Mouse (Mus musculus) bone marrow, adult 2 months (tissue): ENCODE data around the gene Mrps31. TPM values are rescaled to one million over a fixed set of nuclear protein-coding genes. Genes with fewer than 3 reads are reported as not detected.

Experiments
- H3K27ac ChIP-seq: fragments of 200-500 bp; 2 replicates; pipeline ENCODE4 v1.5.1; 2012; ENCODE audit warnings: low read depth, mild to moderate bottlenecking, control low read depth, inconsistent platforms, low read length; ENCODE audit not compliant: control insufficient read depth, poor library complexity, insufficient read depth
- H3K4me1 ChIP-seq: fragments of 200-500 bp; 2 replicates; pipeline ENCODE4 v1.6.1; 2011; ENCODE audit warnings: low read length; ENCODE audit not compliant: control insufficient read depth, insufficient read depth
- H3K4me3 ChIP-seq: fragments of 200-500 bp; replicated peaks from 2 replicates; pipeline ENCODE3; 2011; ENCODE audit warnings: mild to moderate bottlenecking, low read depth, low read length, control low read depth; ENCODE audit not compliant: control insufficient read depth
- CTCF ChIP-seq: fragments of 200-500 bp; IDR thresholded peaks from 2 replicates; pipeline ENCODE4 v1.5.1; 2011; ENCODE audit warnings: low read length, control low read depth; ENCODE audit not compliant: control insufficient read depth, insufficient read depth
- POLR2A ChIP-seq: fragments of 200-500 bp; IDR thresholded peaks from 2 replicates; pipeline ENCODE4 v1.6.1; 2011; ENCODE audit warnings: low read depth, mild to moderate bottlenecking, control low read depth, low read length, borderline replicate concordance; ENCODE audit not compliant: control insufficient read depth
- WGBS: fragments of 180-500 bp; shearing (Covaris S2); methylation state at CpG from one replicate; pipeline ENCODE4 v1.1.7; 2018; 5-methylcytosine and 5-hydroxymethylcytosine counted together
- polyA plus RNA-seq: library from polyadenylated mRNA; stranded (reverse); fragments of >200 nt; gene quantifications from 2 replicates; pipeline ENCODE4 v1.2.4, GENCODE M21; 2011; ENCODE audit warnings: low replicate concordance; ENCODE audit not compliant: missing spikeins, insufficient read depth, insufficient read length

Mrps31 gene
- polyA plus RNA-seq, result 7.2 and 9.4 TPM in 2 replicates

DNA sequence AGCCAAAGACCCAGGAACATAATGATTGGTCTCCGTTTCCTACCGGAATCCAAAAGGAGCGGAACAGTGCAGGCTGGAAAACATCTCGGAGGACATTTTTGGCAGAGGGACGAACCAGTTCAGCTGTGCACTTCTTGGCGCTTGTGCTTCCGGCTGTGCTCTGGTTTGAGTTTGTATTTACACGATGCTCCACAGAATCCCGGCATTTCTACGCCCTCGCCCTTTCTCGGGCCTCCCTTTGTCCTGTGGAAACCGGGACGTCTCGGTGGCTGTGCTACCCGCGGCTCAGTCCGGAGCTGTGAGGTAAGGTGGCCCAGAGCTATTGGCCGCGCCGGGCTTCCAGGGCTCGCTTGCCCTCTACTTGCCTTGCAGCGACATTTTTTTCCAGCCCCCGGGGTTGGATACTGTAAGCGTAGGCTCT is at the start of gene Mrps31:
Gene Mrps31 (plus strand): TSS at position 80 of the 421 bp plus-strand sequence.
- no peak within 1 kb of the TSS for H3K27ac ChIP-seq
- WGBS, result under 1% methylated on average over 25 of the region's 25 CpGs
- H3K4me1 ChIP-seq, result no peaks in the 10 kb centered on the region; the same call in 1 of the 2 replicates
- H3K4me3 ChIP-seq, result peak within 1 kb of the TSS; percentile 72
- TF ChIP-seq POLR2A (0 out of 2 replicates have a peak, but pooled peaks have one; percentile 13), CTCF (no peak)

GRCm38 (mm10) chr8:22376311-22376710 is 34.9 kb upstream of the Mrps31 start:
- 86% methylated on average over 5 of the region's 5 CpGs for WGBS
- TF ChIP-seq CTCF (no peak), POLR2A (no peak)

GRCm38 (mm10) chr8:22376903-22377302 is 34.3 kb upstream of the Mrps31 start:
- no peaks in the 10 kb centered on the region for H3K4me1 ChIP-seq
- WGBS, result 49% methylated on average over 5 of the region's 5 CpGs
- H3K4me3 ChIP-seq, result no peak overlapping the region
- TF ChIP-seq POLR2A, result no peak
- peak; percentile 71 for TF ChIP-seq CTCF
- H3K27ac ChIP-seq, result no peak overlapping the region

More at GRCm38 (mm10) chr8:22376311-22376710, 34.9 kb upstream of the Mrps31 start:
- Histone ChIP-seq H3K27ac (no peak overlapping the region), H3K4me3 (no peak overlapping the region), H3K4me1 (no peaks in the 10 kb centered on the region)

DNA sequence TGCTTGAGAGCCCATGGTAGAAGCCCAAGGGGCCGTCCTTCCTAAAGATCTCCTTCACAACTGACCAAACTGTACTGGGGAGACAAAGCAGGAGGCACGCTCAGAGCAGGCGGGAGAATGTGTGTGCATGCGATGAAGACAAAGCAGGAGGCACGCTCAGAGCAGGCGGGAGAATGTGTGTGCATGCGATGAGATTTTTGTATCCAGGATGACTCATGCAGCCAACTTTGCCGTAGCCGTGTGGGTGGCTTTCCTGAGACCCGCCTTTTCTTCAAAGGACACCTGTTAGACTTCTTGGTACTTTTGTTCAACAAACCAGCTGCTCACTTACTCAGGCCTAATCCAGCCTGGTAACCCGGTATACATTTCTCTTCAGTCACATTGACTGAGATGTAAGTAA is 30.2 kb upstream of the Mrps31 start:
- Histone ChIP-seq H3K4me3 (no peak overlapping the region), H3K27ac (no peak overlapping the region), H3K4me1 (no peaks in the 10 kb centered on the region)
- 92% methylated on average over 11 of the region's 11 CpGs for WGBS
- TF ChIP-seq POLR2A, result no peak
- no peak for TF ChIP-seq CTCF

DNA sequence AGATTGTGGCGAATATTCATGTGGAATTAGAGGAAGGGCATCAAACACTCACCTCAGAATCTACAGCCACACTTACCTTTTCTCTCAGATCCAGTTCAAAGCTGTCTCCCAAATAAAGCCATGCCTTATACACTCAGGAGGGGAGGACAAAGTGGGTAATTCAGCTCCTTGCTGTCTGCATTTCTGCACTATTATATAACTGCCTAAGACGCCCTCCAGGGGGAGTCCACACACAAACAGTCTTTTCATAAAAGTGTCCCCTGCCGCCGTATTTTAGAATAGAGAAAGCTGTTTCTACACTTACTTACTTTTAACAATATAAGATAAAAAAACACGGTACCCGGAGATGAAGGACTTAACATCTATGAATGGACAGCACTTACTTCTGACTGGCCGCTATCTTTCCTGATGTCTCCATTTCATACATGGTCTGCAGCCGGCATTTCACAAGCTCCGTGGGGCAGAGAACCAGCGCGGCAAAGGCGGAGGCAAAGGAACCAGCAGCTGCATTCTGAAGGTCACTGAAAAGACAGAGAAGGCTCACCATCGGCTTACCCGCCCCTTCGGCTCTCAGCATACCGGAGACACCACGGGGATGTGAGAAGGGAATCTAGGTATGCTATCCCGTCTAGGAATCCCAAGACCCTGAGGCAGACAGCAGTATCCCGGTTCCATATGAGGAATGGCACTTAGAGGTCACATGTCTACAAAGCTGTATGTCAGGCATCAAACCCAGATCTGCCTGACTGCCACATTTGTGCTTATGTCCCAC is 28.2 kb upstream of the Mrps31 start:
- H3K27ac ChIP-seq, result no peak overlapping the region
- no peak for TF ChIP-seq POLR2A
- no peak for TF ChIP-seq CTCF
- 83% methylated on average over 19 of the region's 19 CpGs for WGBS
- no peaks in the 10 kb centered on the region for H3K4me1 ChIP-seq
- H3K4me3 ChIP-seq, result no peak overlapping the region

DNA sequence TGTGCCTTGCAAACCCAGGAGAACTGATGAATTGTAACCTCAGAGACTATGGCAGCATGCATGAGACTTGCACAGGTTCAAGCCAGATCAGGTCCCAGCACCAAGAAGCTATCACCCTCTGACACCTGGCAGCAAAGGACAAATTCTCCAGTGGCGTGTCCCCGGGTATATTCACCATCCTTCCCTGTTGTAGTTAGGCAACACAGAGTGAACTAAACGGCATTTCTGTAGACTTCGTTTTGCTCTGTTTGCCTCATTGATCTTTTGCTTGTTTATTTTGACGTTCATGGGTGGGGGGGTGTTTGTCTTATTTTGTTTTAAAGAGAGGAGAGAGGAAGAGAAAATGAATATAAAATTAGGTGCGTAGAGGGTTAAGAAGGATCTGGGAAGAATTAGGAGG is 26.0 kb upstream of the Mrps31 start:
- TF ChIP-seq POLR2A (no peak), CTCF (no peak)
- Histone ChIP-seq H3K4me3 (no peak overlapping the region), H3K27ac (no peak overlapping the region), H3K4me1 (no peaks in the 10 kb centered on the region)
- 80% methylated on average over 6 of the region's 6 CpGs for WGBS

GRCm38 (mm10) chr8:22389874-22390273 is 21.3 kb upstream of the Mrps31 start:
- TF ChIP-seq CTCF (no peak), POLR2A (no peak)
- Histone ChIP-seq H3K4me1 (no peaks in the 10 kb centered on the region), H3K27ac (no peak overlapping the region), H3K4me3 (no peak overlapping the region)
- WGBS, result 77% methylated on average over 10 of the region's 10 CpGs

DNA sequence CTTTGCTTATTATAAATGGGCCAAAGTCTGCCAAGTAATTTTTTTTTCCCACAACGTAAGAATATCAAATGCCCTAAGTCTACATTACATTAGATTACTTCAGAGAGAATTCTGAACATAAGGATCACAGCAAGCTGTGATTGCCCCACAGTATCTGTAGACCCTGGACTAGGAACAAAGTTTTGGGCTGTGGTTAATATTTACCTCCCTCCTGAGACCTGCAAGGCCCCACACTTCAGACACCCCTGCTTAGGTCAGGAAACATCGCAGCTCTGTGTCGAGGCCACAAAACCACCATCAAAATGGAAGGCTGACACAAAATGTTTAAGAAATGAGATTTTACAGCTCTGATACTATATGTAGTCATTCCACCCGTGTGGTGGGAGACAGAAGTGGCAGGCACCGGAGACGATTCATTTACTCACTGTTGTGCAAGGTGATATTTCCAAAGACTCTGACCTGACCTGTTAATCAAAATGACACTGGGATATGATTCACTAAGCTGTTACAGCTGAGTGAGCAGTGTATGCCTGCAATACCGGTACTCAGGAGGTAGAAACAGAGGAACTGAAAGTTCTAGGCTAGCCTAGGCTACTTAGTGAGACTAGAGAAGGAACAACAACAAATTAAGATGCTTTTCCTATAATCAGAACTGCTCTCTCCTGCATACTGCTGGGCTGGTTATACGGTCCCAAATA is 20.2 kb upstream of the Mrps31 start:
- Histone ChIP-seq H3K4me1 (no peaks in the 10 kb centered on the region), H3K4me3 (no peak overlapping the region), H3K27ac (no peak overlapping the region)
- WGBS, result 55% methylated on average over 8 of the region's 8 CpGs
- TF ChIP-seq POLR2A, result no peak
- TF ChIP-seq CTCF, result no peak
